Comparison of ENCODE assay signal across 8 mouse cellular contexts in genomic region chr3:34650621-34651361, GRCm38 (mm10). TPM values are rescaled to one million over a fixed set of nuclear protein-coding genes. Genes with fewer than 3 reads are reported as not detected.
DNase-seq lines count a peak whose midpoint lies in the region; ATAC-seq lines count a peak whose summit lies in the region.

No protein-coding gene starts in this region.

- DNase-seq in layer of hippocampus, postnatal 10 days (ENCODE audit: low spot score in 2 of 2) = peak; percentile 51 to 72
- DNase-seq in layer of hippocampus, adult 9-11 months = no peak
- DNase-seq in embryo, embryonic 11 days = peak; percentile 72
- peak; percentile 14 for DNase-seq in lung, postnatal 36 days
- peak; percentile 55 for DNase-seq in yolk sac, embryonic 10.5 days (ENCODE audit: low spot score)
- no peak for DNase-seq in c-Kit-positive CD71-positive TER-119-positive erythroid progenitor cells, embryonic 14.5 days (ENCODE audit: low spot score)

- peak; percentile 18 to 47; a peak in 2 of 4 replicates for ATAC-seq in hematopoietic stem cell, adult 5-6 weeks (replicated peaks in 1 of 2; ENCODE audit: insufficient read depth in 1 of 2, low FRiP score in 2 of 2, low TSS enrichment in 1 of 2, low read depth in 1 of 2, poor library complexity in 2 of 2, severe bottlenecking in 2 of 2)
- no peak for ATAC-seq in frontal cortex, adult (ENCODE audit: low TSS enrichment)

RNA-seq across cellular contexts. Expression of gene Sox2, which starts 0.6 kb away (rescaled TPM):
- total RNA-seq in layer of hippocampus, postnatal 10 days (2021) = 10 to 100 TPM; 50.8 to 52.7 TPM
- total RNA-seq in hematopoietic stem cell, adult 5-6 weeks (2017) = not detected in 2 replicates

Comparison
In these comparisons a context has a peak if more than half of its experiments do, and no peak if none do; other contexts are left out.
1. DNase-seq: peak in layer of hippocampus, postnatal 10 days (2 of 2), embryo, embryonic 11 days (single experiment), lung, postnatal 36 days (single experiment) and yolk sac, embryonic 10.5 days (single experiment); none in layer of hippocampus, adult 9-11 months (single experiment) and c-Kit-positive CD71-positive TER-119-positive erythroid progenitor cells, embryonic 14.5 days (single experiment).
2. RNA of gene Sox2, which starts 0.6 kb away (total RNA-seq): 50.8 to 52.7 TPM in layer of hippocampus, postnatal 10 days; not detected in hematopoietic stem cell, adult 5-6 weeks; every median in the first group is over 10 times any median in the second.